Mouse (Mus musculus): ENCODE measurements around the gene Olfr15.
A peak's percentile ranks its signal among the peaks of the same experiment; 100 is the strongest.
"Not testable (repeated sequence)": the region's sequence is repeated elsewhere in the genome, so short reads cannot be mapped to it uniquely, and the experiment has no call there.

The Olfr15 gene

DNA sequence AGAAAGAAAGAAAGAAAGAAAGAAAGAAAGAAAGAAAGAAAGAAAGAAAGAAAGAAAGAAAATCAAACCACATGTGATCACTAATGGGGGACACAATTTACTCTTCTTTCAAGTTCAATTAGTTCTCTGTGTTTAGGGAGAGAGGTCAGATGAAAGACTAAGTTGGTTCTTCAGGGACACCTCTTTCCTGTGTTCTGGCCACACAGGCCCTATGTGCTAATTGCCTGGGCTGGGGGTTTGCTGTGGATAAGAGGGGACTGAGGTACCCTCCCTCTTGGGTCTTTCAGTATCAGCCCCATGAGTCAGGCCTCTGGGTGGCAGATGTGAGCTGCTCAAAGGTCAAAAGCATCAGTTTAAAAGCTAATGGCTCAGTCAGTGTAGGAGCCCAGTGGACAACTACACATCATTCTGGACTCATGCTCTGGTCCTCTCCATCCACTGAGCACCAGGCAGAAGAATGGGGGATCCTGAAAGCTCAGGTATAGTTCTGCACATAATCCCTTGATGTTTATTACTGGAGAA lies at the start of gene Olfr15:
Olfr15 (plus strand) TSS at position 291 of the 522 bp plus-strand sequence.
- no peak for DNase-seq

DNA sequence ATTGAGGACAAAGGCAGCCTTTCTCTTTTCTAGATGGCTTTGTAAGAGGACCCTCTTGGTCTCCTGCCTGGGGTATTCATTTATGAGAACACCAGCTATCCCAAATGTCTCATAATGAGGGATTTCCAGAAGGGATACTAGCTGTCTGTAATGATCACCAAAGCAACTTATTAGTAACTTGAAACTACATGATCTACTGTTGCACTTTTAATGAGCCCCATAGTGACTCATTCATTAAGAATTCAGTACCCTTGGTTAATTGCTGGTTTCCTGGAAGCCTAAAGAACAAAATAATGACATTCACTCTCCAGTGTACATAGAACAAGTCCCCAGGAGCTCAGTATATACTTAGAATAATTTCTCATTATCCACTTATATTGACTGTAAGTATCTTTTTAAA lies 49.4 kb upstream of the Olfr15 start:
- DNase-seq = no peak

DNA sequence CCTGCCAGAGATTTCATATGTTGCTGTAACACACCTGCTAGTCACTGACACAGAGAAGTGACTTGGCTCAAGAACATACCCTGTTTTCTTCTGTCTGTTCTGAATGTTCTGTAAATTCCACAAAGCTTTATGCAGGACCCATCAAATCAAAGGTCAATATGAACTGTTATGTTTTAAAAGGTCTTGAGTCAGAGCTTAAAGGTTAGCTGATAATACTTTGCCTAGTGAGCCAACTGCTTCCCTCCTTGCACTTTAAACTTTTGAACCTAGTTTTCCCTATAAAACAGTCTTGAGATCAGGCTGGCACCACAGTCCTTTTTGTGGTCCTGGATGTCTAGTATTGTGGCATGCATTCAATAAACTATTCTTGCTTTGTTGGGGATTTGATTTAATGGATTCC lies 42.3 kb upstream of the Olfr15 start:
- no peak for DNase-seq

DNA sequence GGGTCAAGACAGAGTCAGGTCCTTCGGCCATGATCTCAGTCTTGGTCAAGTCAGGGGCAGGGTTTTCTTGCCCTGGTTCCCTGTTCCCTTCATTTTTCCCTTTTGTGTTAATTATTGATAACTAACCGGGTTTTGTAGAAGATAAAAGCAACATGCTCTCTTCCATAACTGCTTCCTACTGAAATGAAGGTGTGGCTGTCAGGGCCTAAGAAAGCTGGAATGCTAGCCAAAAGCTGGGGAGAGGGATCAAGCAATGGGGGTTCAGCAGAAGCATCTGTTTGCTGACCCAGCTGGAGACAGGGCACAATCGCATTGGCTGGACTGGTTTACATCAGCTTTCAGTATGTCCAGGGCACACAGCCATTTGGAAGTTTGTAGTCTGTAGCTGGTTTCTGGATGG lies 22.5 kb upstream of the Olfr15 start:
- no peak for DNase-seq

DNA sequence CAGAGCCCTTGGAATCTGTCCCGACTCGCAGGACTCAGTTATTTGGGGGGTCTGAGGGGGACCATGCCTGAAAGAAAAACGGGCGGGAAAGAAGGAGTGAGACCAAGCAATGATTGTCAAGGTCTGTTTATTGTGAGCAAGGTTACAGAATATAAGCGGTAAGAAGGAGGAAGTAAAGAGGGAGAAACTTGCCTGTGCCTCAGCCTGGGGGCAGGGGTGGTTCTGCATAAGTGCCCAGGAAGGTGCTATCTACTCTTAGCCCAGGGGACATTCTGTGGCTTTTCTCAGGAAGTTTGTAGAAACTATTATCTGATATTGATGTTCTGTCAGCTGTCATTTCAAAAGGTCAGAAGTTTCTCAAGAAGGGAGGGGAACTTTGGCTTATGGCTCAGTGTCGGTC lies 16.0 kb upstream of the Olfr15 start:
- not testable (repeated sequence) for DNase-seq

GRCm38 (mm10) chr16:3820202-3820601 lies 10.5 kb upstream of the Olfr15 start:
- DNase-seq = no peak

GRCm38 (mm10) chr16:3828021-3828420 lies 2.7 kb upstream of the Olfr15 start:
- no peak for DNase-seq

DNA sequence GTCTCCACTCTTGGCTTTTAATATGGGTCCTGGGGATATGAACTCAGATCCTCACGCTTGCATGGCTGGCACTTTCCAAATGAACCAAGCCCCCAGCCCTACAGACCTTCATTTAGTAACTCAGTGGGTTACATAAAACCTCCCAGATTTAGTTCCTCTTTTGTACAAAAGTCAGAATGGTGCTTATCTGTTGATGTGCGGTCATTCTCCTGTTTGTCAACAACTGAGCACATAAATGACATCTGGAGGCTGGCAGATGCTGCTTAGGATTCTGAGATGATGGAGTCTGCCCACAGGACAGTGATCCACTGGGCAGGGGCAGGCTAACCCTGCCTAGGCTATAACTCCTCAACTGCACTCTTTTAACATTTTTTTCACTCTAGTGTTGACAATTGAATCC lies 951 bp upstream of the Olfr15 start:
- no peak for DNase-seq

- DNase-seq = no peak
These were observed 4.8 kb downstream of the Olfr15 start for GRCm38 (mm10) chr16:3835461-3835860.

- peak; percentile 53 for DNase-seq
These were observed 8.6 kb downstream of the Olfr15 start for GRCm38 (mm10) chr16:3839157-3839885.

DNA sequence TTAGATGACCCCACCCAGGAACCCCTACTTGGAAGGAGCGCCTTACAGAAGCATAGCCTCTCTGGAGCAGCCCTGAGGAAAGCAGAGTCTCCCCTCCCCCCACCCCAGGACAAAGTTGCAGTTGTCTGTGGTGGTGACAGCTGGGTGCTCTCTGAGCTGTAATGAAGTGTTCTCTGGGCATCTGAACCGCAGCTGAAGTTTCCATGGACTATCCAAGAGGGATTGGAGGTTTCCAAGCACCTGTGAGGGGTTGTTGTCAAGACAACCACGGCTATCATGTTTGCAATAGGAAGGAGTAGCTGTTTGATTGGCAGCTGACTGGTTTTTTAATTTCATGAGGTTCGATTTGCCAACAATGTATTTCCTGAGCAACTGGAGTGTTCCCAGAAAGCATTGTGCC lies 12.3 kb downstream of the Olfr15 start:
- DNase-seq = no peak

GRCm38 (mm10) chr16:3843796-3844195 lies 13.1 kb downstream of the Olfr15 start:
- no peak for DNase-seq

DNA sequence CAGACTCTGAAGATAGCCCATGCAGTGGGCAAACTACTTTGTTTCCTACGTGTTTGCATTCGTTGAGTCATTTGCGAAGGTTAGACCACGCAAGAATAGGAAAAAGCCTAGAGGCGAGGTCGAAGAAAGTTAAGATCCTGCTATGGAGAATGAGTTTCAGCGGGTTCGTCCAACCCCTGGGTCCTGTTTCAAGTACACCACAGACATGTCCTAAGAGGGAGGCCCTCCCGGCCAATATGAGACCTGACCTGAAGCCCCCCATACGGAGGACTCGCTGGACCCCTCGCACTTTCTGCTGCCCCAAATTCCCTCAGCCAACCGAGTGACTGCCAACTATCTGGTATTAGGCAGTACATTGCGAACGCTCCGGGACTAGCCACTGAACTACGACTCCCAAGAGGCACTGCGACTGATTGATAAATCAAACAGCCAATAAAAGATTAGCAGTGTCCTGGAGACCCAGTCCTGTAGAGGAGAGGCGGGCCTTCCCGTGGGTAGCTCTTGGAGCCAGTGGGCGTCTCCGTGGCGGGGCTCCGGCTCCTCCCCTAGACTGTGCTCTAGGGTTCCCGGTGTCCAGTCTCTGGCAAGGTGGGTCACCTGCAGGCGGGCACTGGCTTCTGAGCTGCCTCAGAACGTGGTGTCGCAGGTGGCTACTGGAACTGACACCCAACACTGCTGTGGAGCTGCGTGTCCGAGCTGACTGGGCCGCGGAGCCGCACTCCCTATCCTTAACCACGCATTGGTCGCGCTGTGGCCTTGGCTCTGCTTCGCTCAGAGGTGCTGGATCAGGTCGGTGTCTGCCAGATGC lies 16.2 kb downstream of the Olfr15 start, which contains the start of gene Zfp174:
Zfp174 (plus strand) TSS at position 558 of the 808 bp plus-strand sequence.
- peak; percentile 97 for DNase-seq

GRCm38 (mm10) chr16:3847871-3848270 lies 17.2 kb downstream of the Olfr15 start:
- no peak for DNase-seq

DNA sequence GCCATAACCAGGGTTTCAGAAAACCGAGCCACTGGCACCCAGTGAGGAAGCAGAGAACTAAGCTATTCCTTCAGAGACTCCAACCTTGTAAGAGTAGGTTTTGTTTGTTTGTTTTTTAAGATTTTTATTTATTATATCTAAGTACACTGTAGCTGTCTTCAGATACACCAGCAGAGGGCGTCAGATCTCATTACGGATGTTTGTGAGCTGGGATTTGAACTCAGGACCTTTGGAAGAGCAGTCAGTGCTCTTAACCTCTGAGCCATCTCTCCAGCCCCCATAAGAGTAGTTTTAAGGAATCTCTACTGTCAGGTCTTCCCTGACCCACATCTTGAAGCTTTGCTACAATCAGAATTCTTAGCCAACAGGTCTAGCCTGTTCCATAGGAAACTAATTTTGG lies 17.7 kb downstream of the Olfr15 start:
- DNase-seq = no peak

GRCm38 (mm10) chr16:3851301-3851700 lies 20.6 kb downstream of the Olfr15 start:
- not testable (repeated sequence) for DNase-seq

- no peak for DNase-seq
These were observed 21.9 kb downstream of the Olfr15 start for GRCm38 (mm10) chr16:3852586-3852985.

- DNase-seq = no peak
These were observed 23.9 kb downstream of the Olfr15 start for GRCm38 (mm10) chr16:3854437-3855182.

DNA sequence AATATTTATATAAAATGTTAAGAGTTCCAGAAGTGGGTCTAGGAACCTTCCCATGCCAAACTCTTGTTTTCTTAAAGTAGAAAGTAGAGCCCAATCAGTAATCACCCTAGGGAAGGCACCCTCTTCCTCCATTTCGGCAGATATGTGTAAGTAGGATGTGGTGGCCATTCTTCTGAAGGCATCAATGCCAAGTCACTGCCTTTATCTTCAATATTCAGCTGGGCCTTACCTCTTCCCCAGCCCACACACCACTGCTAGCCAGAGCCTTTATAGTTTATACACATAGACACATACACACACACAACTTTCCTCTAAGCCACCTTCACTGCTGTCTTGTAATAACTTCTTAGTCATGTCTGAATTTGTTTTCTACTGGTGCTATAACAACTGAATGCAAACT lies 25.1 kb downstream of the Olfr15 start:
- DNase-seq = no peak

DNA sequence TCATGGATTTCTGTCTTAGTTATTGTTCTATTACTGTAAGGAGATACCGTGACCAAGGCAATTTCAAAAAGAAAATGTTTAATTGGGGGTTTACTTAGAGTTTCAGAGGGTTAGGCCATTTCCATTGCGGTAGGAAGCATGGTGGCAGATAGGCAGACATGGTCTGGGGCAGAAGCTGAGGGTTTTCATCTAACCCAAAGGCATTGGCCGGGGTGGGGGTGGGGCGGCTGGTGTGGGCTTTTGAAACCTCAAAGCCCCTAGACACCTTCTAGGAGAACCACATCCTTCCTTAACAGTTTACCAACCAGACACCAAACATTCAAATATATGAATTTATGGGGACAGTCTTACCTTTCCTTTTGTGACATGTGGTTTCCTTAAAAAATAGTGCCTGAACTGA lies 28.6 kb downstream of the Olfr15 start:
- no peak for DNase-seq

DNA sequence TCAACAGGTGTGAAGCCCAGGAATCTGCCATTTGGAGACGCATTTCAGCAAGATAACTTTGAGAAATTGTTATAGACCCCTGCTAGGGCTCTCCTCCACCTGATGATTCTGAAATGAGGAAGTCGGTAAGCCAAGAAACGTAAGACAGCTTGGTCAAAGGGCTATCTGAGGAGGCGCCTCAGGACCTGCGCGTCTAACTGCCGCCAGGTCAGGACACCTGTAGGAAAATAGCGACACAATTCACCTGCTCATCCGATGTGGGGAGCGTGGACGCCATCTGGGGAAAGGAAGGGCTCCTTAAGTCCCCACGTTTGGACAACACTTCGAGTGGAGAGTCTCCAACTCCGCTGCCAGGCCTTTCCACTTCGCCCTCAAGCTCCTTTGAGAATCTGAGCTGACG lies 41.1 kb downstream of the Olfr15 start:
- DNase-seq = no peak

- DNase-seq = peak; percentile 95
These were observed 41.8 kb downstream of the Olfr15 start, which contains the start of gene Naa60 for GRCm38 (mm10) chr16:3872216-3873047. Naa60 (plus strand) TSS chr16:3872375.

Measured in kidney, postnatal 14 days (tissue).